Comparison of ENCODE assay signal across 8 mouse cellular contexts in genomic region chr3:69045750-69046149, GRCm38 (mm10). TPM values are rescaled to one million over a fixed set of nuclear protein-coding genes. Genes with fewer than 3 reads are reported as not detected.
DNase-seq lines count a peak whose midpoint lies in the region; ATAC-seq and TF ChIP-seq lines count a peak whose summit lies in the region.

No protein-coding gene starts in this region.

- H3K27me3 ChIP-seq in lung, embryonic 15.5 days: no peaks in the 10 kb centered on the region
- no peaks in the 10 kb centered on the region for H3K27me3 ChIP-seq in embryonic facial prominence, embryonic 14.5 days (replicated peaks; ENCODE audit: control insufficient read depth, insufficient read depth, low read length)
- no peaks in the 10 kb centered on the region for H3K27me3 ChIP-seq in intestine, postnatal 0 days (replicated peaks; ENCODE audit: control insufficient read depth, insufficient read depth, low read length)
- H3K27me3 ChIP-seq in neural tube, embryonic 15.5 days (replicated peaks): no peaks in the 10 kb centered on the region

- peaks cover 17% of the 10 kb centered on the region; the same call in 1 of the 2 replicates for H3K4me1 ChIP-seq in lung, embryonic 15.5 days
- H3K4me1 ChIP-seq in embryonic facial prominence, embryonic 14.5 days (ENCODE audit: control insufficient read depth, insufficient read depth, low read length): peaks cover 11% of the 10 kb centered on the region; the same call in 1 of the 2 replicates
- H3K4me1 ChIP-seq in intestine, postnatal 0 days (replicated peaks; ENCODE audit: control insufficient read depth, insufficient read depth, low read length): no peaks in the 10 kb centered on the region
- peaks cover 21% of the 10 kb centered on the region for H3K4me1 ChIP-seq in neural tube, embryonic 15.5 days

- H3K27ac ChIP-seq in lung, embryonic 15.5 days: peak overlapping the region; percentile 97; the same call in 1 of the 2 replicates
- H3K27ac ChIP-seq in embryonic facial prominence, embryonic 14.5 days (replicated peaks; ENCODE audit: low read depth, low read length): peak overlapping the region; percentile 79; the same call in 1 of the 2 replicates
- no peak overlapping the region for H3K27ac ChIP-seq in intestine, postnatal 0 days (ENCODE audit: low read depth, low read length)
- H3K27ac ChIP-seq in neural tube, embryonic 15.5 days (replicated peaks): no peak overlapping the region

- 17% methylated on average over 13 of the region's 13 CpGs for WGBS in lung, embryonic 15.5 days
- 21% methylated on average over 13 of the region's 13 CpGs for WGBS in embryonic facial prominence, embryonic 14.5 days
- 27% methylated on average over 13 of the region's 13 CpGs for WGBS in intestine, postnatal 0 days
- 19% methylated on average over 13 of the region's 13 CpGs for WGBS in neural tube, embryonic 15.5 days

- H3K9ac ChIP-seq in lung, embryonic 15.5 days: peak overlapping the region; percentile 81
- H3K9ac ChIP-seq in embryonic facial prominence, embryonic 14.5 days (ENCODE audit: low read depth, low read length): peak overlapping the region; percentile 52
- H3K9ac ChIP-seq in intestine, postnatal 0 days (ENCODE audit: low read depth, low read length): no peak overlapping the region
- H3K9ac ChIP-seq in neural tube, embryonic 15.5 days (replicated peaks): peak overlapping the region; percentile 84; the same call in 1 of the 2 replicates

- peak overlapping the region; percentile 95 for H3K4me3 ChIP-seq in lung, embryonic 15.5 days
- peak overlapping the region; percentile 87 for H3K4me3 ChIP-seq in embryonic facial prominence, embryonic 14.5 days (ENCODE audit: low read depth, low read length)
- H3K4me3 ChIP-seq in intestine, postnatal 0 days (ENCODE audit: low read depth, low read length): peak overlapping the region; percentile 93
- H3K4me3 ChIP-seq in neural tube, embryonic 15.5 days (replicated peaks): peak overlapping the region; percentile 81

- no peak for DNase-seq in lung, postnatal 36 days
- DNase-seq in embryonic facial prominence, embryonic 14.5 days (ENCODE audit: low spot score): peak; percentile 29
- DNase-seq in urinary bladder, adult 18-20 months (ENCODE audit: low spot score in 2 of 2): no peak
- DNase-seq in left cerebral cortex, postnatal 14 days (ENCODE audit: low spot score in 2 of 2): no peak
- DNase-seq in gastrocnemius, postnatal 25 days: no peak

- H3K9me3 ChIP-seq in lung, embryonic 15.5 days: no peaks in the 10 kb centered on the region
- no peaks in the 10 kb centered on the region for H3K9me3 ChIP-seq in embryonic facial prominence, embryonic 14.5 days (ENCODE audit: control insufficient read depth, low read length)
- no peaks in the 10 kb centered on the region for H3K9me3 ChIP-seq in intestine, postnatal 0 days (ENCODE audit: control insufficient read depth)
- no peaks in the 10 kb centered on the region for H3K9me3 ChIP-seq in neural tube, embryonic 15.5 days (replicated peaks)

- H3K36me3 ChIP-seq in lung, embryonic 15.5 days: peaks cover 3% of the 10 kb centered on the region; the same call in 1 of the 2 replicates
- H3K36me3 ChIP-seq in embryonic facial prominence, embryonic 14.5 days (ENCODE audit: control insufficient read depth, insufficient read depth, low read length): peaks cover 7% of the 10 kb centered on the region; the same call in 1 of the 2 replicates
- H3K36me3 ChIP-seq in intestine, postnatal 0 days (ENCODE audit: control insufficient read depth, insufficient read depth): no peaks in the 10 kb centered on the region
- no peaks in the 10 kb centered on the region for H3K36me3 ChIP-seq in neural tube, embryonic 15.5 days

- peak overlapping the region; percentile 89 for H3K4me2 ChIP-seq in lung, embryonic 15.5 days
- peak overlapping the region; percentile 75 for H3K4me2 ChIP-seq in embryonic facial prominence, embryonic 14.5 days (ENCODE audit: low read depth, low read length)
- H3K4me2 ChIP-seq in intestine, postnatal 0 days (replicated peaks; ENCODE audit: low read depth): peak overlapping the region; percentile 82
- peak overlapping the region; percentile 94 for H3K4me2 ChIP-seq in neural tube, embryonic 15.5 days

- TF ChIP-seq CTCF in intestine, postnatal 0 days (IDR thresholded peaks at IDR 0.05; ENCODE audit: low read depth): no peak

- no peak for ATAC-seq in lung, embryonic 15.5 days (ENCODE audit: borderline replicate concordance, extremely low read depth, low FRiP score, low TSS enrichment)
- no peak for ATAC-seq in embryonic facial prominence, embryonic 14.5 days (ENCODE audit: low read depth)
- no peak for ATAC-seq in intestine, postnatal 0 days
- no peak for ATAC-seq in neural tube, embryonic 15.5 days (ENCODE audit: low FRiP score)

- intact Hi-C loops in left cerebral cortex, postnatal 14 days (cut with DNase I): no loop called here

RNA-seq across cellular contexts. Expression of gene Trim59, which starts 1.2 kb away (rescaled TPM):
- 125 and 128 TPM in 2 replicates for polyA plus RNA-seq in lung, embryonic 15.5 days (2015; fragmentation: Nextera tagmentation; extraction: Ambion mirVana)
- 75.9 and 86.7 TPM in 2 replicates for polyA plus RNA-seq in embryonic facial prominence, embryonic 14.5 days (2014; fragmentation: Nextera tagmentation; extraction: Ambion mirVana)
- 16.4 and 18.0 TPM in 2 replicates for polyA plus RNA-seq in intestine, postnatal 0 days (2015; fragmentation: Nextera tagmentation; extraction: Ambion mirVana)
- polyA plus RNA-seq in neural tube, embryonic 15.5 days (2015; fragmentation: Nextera tagmentation; extraction: Ambion mirVana): 25.3 and 43.6 TPM in 2 replicates
- 1 to 10 TPM; 3.6 to 6.3 TPM for total RNA-seq in left cerebral cortex, postnatal 14 days (2021)
- 1 to 10 TPM in 1 of 2 experiments, under 1 TPM in 1; 0.84 to 1.7 TPM for total RNA-seq in gastrocnemius, postnatal 25 days (2021)

RNA-seq across cellular contexts. Expression of gene Smc4, which starts 41.2 kb away (rescaled TPM):
- 213 and 230 TPM in 2 replicates for polyA plus RNA-seq in lung, embryonic 15.5 days (2015; fragmentation: Nextera tagmentation; extraction: Ambion mirVana)
- polyA plus RNA-seq in embryonic facial prominence, embryonic 14.5 days (2014; fragmentation: Nextera tagmentation; extraction: Ambion mirVana): 121 and 127 TPM in 2 replicates
- 53.3 and 56.6 TPM in 2 replicates for polyA plus RNA-seq in intestine, postnatal 0 days (2015; fragmentation: Nextera tagmentation; extraction: Ambion mirVana)
- 28.3 and 72.3 TPM in 2 replicates for polyA plus RNA-seq in neural tube, embryonic 15.5 days (2015; fragmentation: Nextera tagmentation; extraction: Ambion mirVana)
- 1 to 10 TPM; 6.4 to 8.2 TPM for total RNA-seq in left cerebral cortex, postnatal 14 days (2021)
- total RNA-seq in gastrocnemius, postnatal 25 days (2021): 1 to 10 TPM; 6.6 to 9.7 TPM

RNA-seq across cellular contexts. Expression of gene Ift80, which starts 41.4 kb away (rescaled TPM):
- polyA plus RNA-seq in lung, embryonic 15.5 days (2015; fragmentation: Nextera tagmentation; extraction: Ambion mirVana): 15.5 and 18.9 TPM in 2 replicates
- 17.5 and 18.3 TPM in 2 replicates for polyA plus RNA-seq in embryonic facial prominence, embryonic 14.5 days (2014; fragmentation: Nextera tagmentation; extraction: Ambion mirVana)
- polyA plus RNA-seq in intestine, postnatal 0 days (2015; fragmentation: Nextera tagmentation; extraction: Ambion mirVana): 1.8 and 1.9 TPM in 2 replicates
- polyA plus RNA-seq in neural tube, embryonic 15.5 days (2015; fragmentation: Nextera tagmentation; extraction: Ambion mirVana): 7.3 and 11.0 TPM in 2 replicates
- total RNA-seq in left cerebral cortex, postnatal 14 days (2021): 10 to 100 TPM; 17.6 to 17.7 TPM
- 1 to 10 TPM; 3.3 to 4.8 TPM for total RNA-seq in gastrocnemius, postnatal 25 days (2021)

Comparison
In these comparisons a context has a peak if more than half of its experiments do, and no peak if none do; other contexts are left out.
1. H3K27ac ChIP-seq: peak in lung, embryonic 15.5 days (single experiment) and embryonic facial prominence, embryonic 14.5 days (single experiment); none in intestine, postnatal 0 days (single experiment) and neural tube, embryonic 15.5 days (single experiment).
2. Peak in every context shown above with its lines, with median percentiles within 50 percentile points of each other: H3K4me2 ChIP-seq and H3K4me3 ChIP-seq.